ENCODE assay signal across 27 mouse cellular contexts in the genomic region with DNA sequence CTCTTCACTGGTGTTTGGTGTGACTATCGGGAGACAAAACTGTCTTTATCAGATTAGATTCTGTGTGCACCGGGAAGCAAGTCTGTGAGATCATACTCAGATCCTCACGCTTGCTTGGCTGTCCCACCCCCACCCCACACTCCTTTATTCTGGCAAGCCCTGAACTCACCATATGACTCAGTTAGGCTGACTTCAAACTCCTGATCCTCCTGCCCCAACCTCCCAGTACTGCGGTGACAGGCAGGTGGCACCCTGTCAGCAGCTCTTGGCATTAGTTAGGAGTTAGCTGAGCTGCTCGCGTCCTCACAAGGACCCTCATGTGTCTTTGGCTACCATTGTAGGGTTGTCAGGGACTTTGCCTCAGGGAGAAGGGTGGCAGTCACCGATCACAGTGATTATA. TPM values are rescaled to one million over a fixed set of nuclear protein-coding genes. Genes with fewer than 3 reads are reported as not detected.
DNase-seq lines count a peak whose midpoint lies in the region; ATAC-seq and TF ChIP-seq lines count a peak whose summit lies in the region.
"Had no signal": no experiment of that assay in that cellular context is flagged by ENCODE, and none has a peak within 500 bp of the region (broad histone marks: within the 10 kb centered on the region; RNA-seq: fewer than 3 reads in every experiment).

No protein-coding gene starts in this region.

- no peak overlapping the region for H3K4me3 ChIP-seq in forebrain, embryonic 16.5 days (replicated peaks; ENCODE audit: low read length)
- H3K4me3 ChIP-seq in forebrain, embryonic 13.5 days = no peak overlapping the region
- no peak overlapping the region for H3K4me3 ChIP-seq in kidney, postnatal 0 days (replicated peaks; ENCODE audit: low read depth, low read length)
- H3K4me3 ChIP-seq: embryonic facial prominence, embryonic 10.5 days; embryonic facial prominence, embryonic 15.5 days; heart, embryonic 13.5 days; hindbrain, embryonic 10.5 days; hindbrain, embryonic 15.5 days; liver, embryonic 13.5 days; myocyte; neural tube, embryonic 12.5 days had no signal

- H3K9ac ChIP-seq in forebrain, embryonic 16.5 days (replicated peaks; ENCODE audit: low read depth, low read length) = no peak overlapping the region
- H3K9ac ChIP-seq in forebrain, embryonic 13.5 days = no peak overlapping the region
- no peak overlapping the region for H3K9ac ChIP-seq in kidney, postnatal 0 days (ENCODE audit: low read depth, low read length)
- H3K9ac ChIP-seq: embryonic facial prominence, embryonic 15.5 days; heart, embryonic 13.5 days; hindbrain, embryonic 15.5 days; liver, embryonic 13.5 days; neural tube, embryonic 12.5 days had no signal

- no peaks in the 10 kb centered on the region for H3K27me3 ChIP-seq in forebrain, embryonic 16.5 days (replicated peaks; ENCODE audit: control insufficient read depth, insufficient read depth, low read length)
- H3K27me3 ChIP-seq in forebrain, embryonic 13.5 days = no peaks in the 10 kb centered on the region
- H3K27me3 ChIP-seq in kidney, postnatal 0 days (ENCODE audit: insufficient read depth, low read length) = no peaks in the 10 kb centered on the region
- H3K27me3 ChIP-seq: embryonic facial prominence, embryonic 15.5 days; heart, embryonic 13.5 days; hindbrain, embryonic 15.5 days; liver, embryonic 13.5 days; neural tube, embryonic 12.5 days had no signal

- peak; percentile 38; the same call in 1 of the 2 replicates for ATAC-seq in forebrain, embryonic 16.5 days
- no peak for ATAC-seq in forebrain, embryonic 13.5 days
- ATAC-seq in kidney, postnatal 0 days (replicated peaks; ENCODE audit: low FRiP score, low read depth) = no peak
- no peak for ATAC-seq in megakaryocyte progenitor cell, adult 5-6 weeks (replicated peaks; ENCODE audit: poor library complexity)

- DNase-seq in kidney, postnatal 0 days (ENCODE audit: low spot score) = no peak
- no peak for DNase-seq in kidney, adult 8-10 months
- DNase-seq in CD4-positive helper T cell, adult 2 months (ENCODE audit: low read depth, low spot score) = peak; percentile 58
- DNase-seq in NIH3T3 (ENCODE audit: low read depth) = peak; percentile 36
- no peak for DNase-seq in cerebellum, adult 18-20 months
- DNase-seq: cerebellum, adult 8-10 months; cerebellum, postnatal 25 days; heart, postnatal 10 days; kidney, adult 18-20 months; layer of hippocampus, postnatal 36 days; left cerebral cortex, postnatal 4 days; liver, embryonic 13.5 days; lung, adult 2 months; lung, postnatal 10 days; right cerebral cortex, adult 18-20 months; thymus, postnatal 4 days had no signal

- H3K4me1 ChIP-seq in forebrain, embryonic 16.5 days (replicated peaks; ENCODE audit: control insufficient read depth, insufficient read depth, low read length) = peaks cover 63% of the 10 kb centered on the region
- peaks cover 69% of the 10 kb centered on the region for H3K4me1 ChIP-seq in forebrain, embryonic 13.5 days
- peaks cover 40% of the 10 kb centered on the region for H3K4me1 ChIP-seq in kidney, postnatal 0 days (replicated peaks; ENCODE audit: insufficient read depth, low read length)

- peak; percentile 8; the same call in 1 of the 2 replicates for TF ChIP-seq CTCF in kidney, postnatal 0 days (IDR thresholded peaks at IDR 0.05; ENCODE audit: low read depth)

- H3K4me2 ChIP-seq in forebrain, embryonic 16.5 days (ENCODE audit: low read length) = no peak overlapping the region
- H3K4me2 ChIP-seq in forebrain, embryonic 13.5 days = no peak overlapping the region
- no peak overlapping the region for H3K4me2 ChIP-seq in kidney, postnatal 0 days (ENCODE audit: low read length)
- H3K4me2 ChIP-seq: embryonic facial prominence, embryonic 15.5 days; heart, embryonic 13.5 days; hindbrain, embryonic 15.5 days; liver, embryonic 13.5 days; neural tube, embryonic 12.5 days had no signal

- no peaks in the 10 kb centered on the region for H3K9me3 ChIP-seq in forebrain, embryonic 16.5 days (ENCODE audit: control insufficient read depth, low read length)
- no peaks in the 10 kb centered on the region for H3K9me3 ChIP-seq in forebrain, embryonic 13.5 days (replicated peaks)
- H3K9me3 ChIP-seq in kidney, postnatal 0 days (replicated peaks; ENCODE audit: low read length) = no peaks in the 10 kb centered on the region
- H3K9me3 ChIP-seq: embryonic facial prominence, embryonic 10.5 days; embryonic facial prominence, embryonic 15.5 days; heart, embryonic 13.5 days; hindbrain, embryonic 10.5 days; hindbrain, embryonic 15.5 days; liver, embryonic 13.5 days; neural tube, embryonic 12.5 days had no signal

- no peak overlapping the region for H3K27ac ChIP-seq in forebrain, embryonic 16.5 days (ENCODE audit: low read length)
- H3K27ac ChIP-seq in forebrain, embryonic 13.5 days = no peak overlapping the region
- no peak overlapping the region for H3K27ac ChIP-seq in kidney, postnatal 0 days
- H3K27ac ChIP-seq: embryonic facial prominence, embryonic 10.5 days; embryonic facial prominence, embryonic 15.5 days; heart, embryonic 13.5 days; hindbrain, embryonic 10.5 days; hindbrain, embryonic 15.5 days; liver, embryonic 13.5 days; macrophage; neural tube, embryonic 12.5 days had no signal

- 55% methylated on average over 7 of the region's 7 CpGs for WGBS in forebrain, embryonic 16.5 days
- 81% methylated on average over 7 of the region's 7 CpGs for WGBS in forebrain, embryonic 13.5 days
- WGBS in kidney, postnatal 0 days = 76% methylated on average over 7 of the region's 7 CpGs

- H3K36me3 ChIP-seq in forebrain, embryonic 16.5 days (ENCODE audit: control insufficient read depth, insufficient read depth) = no peaks in the 10 kb centered on the region
- H3K36me3 ChIP-seq in forebrain, embryonic 13.5 days (ENCODE audit: poor library complexity, severe bottlenecking) = peaks cover 5% of the 10 kb centered on the region
- H3K36me3 ChIP-seq in kidney, postnatal 0 days (ENCODE audit: insufficient read depth, low read length) = no peaks in the 10 kb centered on the region; the same call in 1 of the 2 replicates
- H3K36me3 ChIP-seq: hindbrain, embryonic 15.5 days had no signal

RNA-seq across cellular contexts. Expression of a gene that starts 6.1 kb away (rescaled TPM):
- polyA plus RNA-seq in forebrain, embryonic 16.5 days (2015; fragmentation: Nextera tagmentation; extraction: Ambion mirVana) = 4.1 and 4.6 TPM in 2 replicates
- 3.1 and 3.3 TPM in 2 replicates for polyA plus RNA-seq in forebrain, embryonic 13.5 days (2015; fragmentation: Nextera tagmentation; extraction: Ambion mirVana)
- polyA plus RNA-seq in kidney, postnatal 0 days (2015; fragmentation: Nextera tagmentation; extraction: Ambion mirVana) = 5.6 and 5.8 TPM in 2 replicates
- total RNA-seq in megakaryocyte progenitor cell, adult 5-6 weeks (2015) = 14.1 and 18.1 TPM in 2 replicates
- 8.4 and 8.5 TPM in 2 replicates for total RNA-seq in megakaryocyte progenitor cell, adult 5-6 weeks (2017)

RNA-seq across cellular contexts. Expression of a gene that starts 56.4 kb away (rescaled TPM):
- polyA plus RNA-seq in forebrain, embryonic 16.5 days (2015; fragmentation: Nextera tagmentation; extraction: Ambion mirVana) = 14.8 and 16.9 TPM in 2 replicates
- 12.0 and 12.2 TPM in 2 replicates for polyA plus RNA-seq in forebrain, embryonic 13.5 days (2015; fragmentation: Nextera tagmentation; extraction: Ambion mirVana)
- polyA plus RNA-seq in kidney, postnatal 0 days (2015; fragmentation: Nextera tagmentation; extraction: Ambion mirVana) = 6.4 and 8.8 TPM in 2 replicates
- 5.6 and 6.8 TPM in 2 replicates for total RNA-seq in megakaryocyte progenitor cell, adult 5-6 weeks (2015)
- total RNA-seq in megakaryocyte progenitor cell, adult 5-6 weeks (2017) = 4.7 and 8.0 TPM in 2 replicates

Comparison
In these comparisons a context has a peak if more than half of its experiments do, and no peak if none do; other contexts are left out.
1. DNase-seq: peak in CD4-positive helper T cell, adult 2 months (single experiment) and NIH3T3 (single experiment); none in kidney, postnatal 0 days (single experiment), kidney, adult 8-10 months (0 of 2) and cerebellum, adult 18-20 months (0 of 2).